Mouse (Mus musculus) heart, embryonic 16.5 days (tissue): ENCODE data around the gene Nags. TPM values are rescaled to one million over a fixed set of nuclear protein-coding genes. Genes with fewer than 3 reads are reported as not detected.

Experiments used
- ATAC-seq: fragments of 200-750 bp; cut with Nextera tagmentation; replicated peaks from 2 replicates; pipeline ENCODE4 v1.8.0; 2017; ENCODE audit warnings: moderate number of reproducible peaks; ENCODE audit not compliant: insufficient read depth, low FRiP score; ENCODE audit errors: extremely low read depth
- H3K27ac ChIP-seq: fragments of 300-500 bp; sonication (generic); 2 replicates; pipeline ENCODE4 v1.5.1; 2014; ENCODE audit warnings: mild to moderate bottlenecking, low read length, control low read depth, moderate library complexity
- H3K27me3 ChIP-seq: fragments of 300-500 bp; sonication (generic); 2 replicates; pipeline ENCODE4 v1.6.1; 2014; ENCODE audit warnings: low read length, mixed read lengths; ENCODE audit not compliant: control insufficient read depth, insufficient read depth
- H3K36me3 ChIP-seq: fragments of 300-500 bp; sonication (generic); 2 replicates; pipeline ENCODE4 v1.6.1; 2014; ENCODE audit not compliant: control insufficient read depth, insufficient read depth
- H3K4me1 ChIP-seq: fragments of 300-500 bp; sonication (generic); 2 replicates; pipeline ENCODE4 v1.6.1; 2014; ENCODE audit warnings: low read length, mixed read lengths; ENCODE audit not compliant: control insufficient read depth, insufficient read depth
- H3K4me2 ChIP-seq: fragments of 300-500 bp; sonication (generic); 2 replicates; pipeline ENCODE4 v1.6.1; 2014; ENCODE audit warnings: low read depth, mild to moderate bottlenecking, control low read depth, low read length
- H3K4me3 ChIP-seq: fragments of 300-500 bp; sonication (generic); 2 replicates; pipeline ENCODE4 v1.5.1; 2014; ENCODE audit warnings: mild to moderate bottlenecking, control low read depth, low read length
- H3K9ac ChIP-seq: fragments of 300-500 bp; sonication (generic); 2 replicates; pipeline ENCODE4 v1.6.1; 2014; ENCODE audit warnings: low read length, control low read depth
- H3K9me3 ChIP-seq: fragments of 300-500 bp; sonication (generic); replicated peaks from 2 replicates; pipeline ENCODE4 v1.6.1; 2016; ENCODE audit warnings: low read length; ENCODE audit not compliant: control insufficient read depth
- WGBS: fragments of 180-500 bp; shearing (Covaris S2); extraction: QIAGEN DNeasy Blood & Tissue Kit; methylation state at CpG from one replicate; pipeline ENCODE4 v1.1.7; 2014; 5-methylcytosine and 5-hydroxymethylcytosine counted together
- polyA plus RNA-seq: library from polyadenylated mRNA; unstranded; fragments of >200 nt; fragmentation: Nextera tagmentation; extraction: Ambion mirVana; gene quantifications from 2 replicates; pipeline ENCODE4 v1.2.1, GENCODE M21; 2015

Nags gene
- polyA plus RNA-seq: 0.14 and 0.29 TPM in 2 replicates

- no peaks in the 10 kb centered on the region for H3K36me3 ChIP-seq
- H3K9ac ChIP-seq: peak within 1 kb of the TSS; percentile 23
- peaks cover 54% of the 10 kb centered on the region for H3K27me3 ChIP-seq
- H3K9me3 ChIP-seq: no peaks in the 10 kb centered on the region
- ATAC-seq: 0 out of 2 replicates have a peak, but pooled peaks have one; percentile 29
- peak within 1 kb of the TSS; percentile 39 for H3K4me3 ChIP-seq
- 3% methylated on average over 50 of the region's 50 CpGs for WGBS
- H3K4me1 ChIP-seq: peaks cover 19% of the 10 kb centered on the region
- H3K4me2 ChIP-seq: peak within 1 kb of the TSS; percentile 59
- H3K27ac ChIP-seq: no peak within 1 kb of the TSS
Observed at GRCm38 (mm10) chr11:102145471-102146001, at the start of gene Nags. Gene Nags (plus strand): TSS chr11:102145513.

GRCm38 (mm10) chr11:102095676-102096075 lies 49.6 kb upstream of the Nags start:
- ATAC-seq: no peak
- H3K4me2 ChIP-seq: no peak overlapping the region
- H3K4me3 ChIP-seq: no peak overlapping the region
- H3K27ac ChIP-seq: no peak overlapping the region
- peaks cover 5% of the 10 kb centered on the region for H3K4me1 ChIP-seq
- peaks cover 6% of the 10 kb centered on the region for H3K27me3 ChIP-seq
- WGBS: 75% methylated on average over 3 of the region's 3 CpGs
- no peaks in the 10 kb centered on the region for H3K9me3 ChIP-seq
- no peak overlapping the region for H3K9ac ChIP-seq
- no peaks in the 10 kb centered on the region for H3K36me3 ChIP-seq

GRCm38 (mm10) chr11:102096446-102096845 lies 48.9 kb upstream of the Nags start:
- 52% methylated on average over 5 of the region's 5 CpGs for WGBS
- Histone ChIP-seq H3K36me3 (no peaks in the 10 kb centered on the region), H3K4me3 (peak overlapping the region; percentile 34; the same call in 1 of the 2 replicates), H3K4me2 (peak overlapping the region; percentile 64), H3K27ac (no peak overlapping the region), H3K4me1 (peaks cover 5% of the 10 kb centered on the region), H3K27me3 (peaks cover 12% of the 10 kb centered on the region), H3K9me3 (no peaks in the 10 kb centered on the region), H3K9ac (no peak overlapping the region)
- no peak for ATAC-seq

- ATAC-seq: peak; percentile 92
- 5% methylated on average over 18 of the region's 18 CpGs for WGBS
- Histone ChIP-seq H3K4me3 (peak overlapping the region; percentile 34), H3K9me3 (no peaks in the 10 kb centered on the region), H3K9ac (peak overlapping the region; percentile 42), H3K4me1 (peaks cover 5% of the 10 kb centered on the region), H3K36me3 (no peaks in the 10 kb centered on the region), H3K27ac (no peak overlapping the region), H3K27me3 (peaks cover 13% of the 10 kb centered on the region), H3K4me2 (peak overlapping the region; percentile 64)
Observed at GRCm38 (mm10) chr11:102096887-102097391, 48.4 kb upstream of the Nags start.

- no peak within 1 kb of the TSS for H3K27ac ChIP-seq
- H3K9ac ChIP-seq: no peak within 1 kb of the TSS
- H3K4me3 ChIP-seq: no peak within 1 kb of the TSS
- H3K4me2 ChIP-seq: no peak within 1 kb of the TSS
- H3K27me3 ChIP-seq: peaks cover 37% of the 10 kb centered on the region
- peaks cover 9% of the 10 kb centered on the region for H3K4me1 ChIP-seq
- 79% methylated on average over 4 of the region's 4 CpGs for WGBS
- H3K9me3 ChIP-seq: no peaks in the 10 kb centered on the region
- no peak for ATAC-seq
- no peaks in the 10 kb centered on the region for H3K36me3 ChIP-seq
Observed at GRCm38 (mm10) chr11:102101219-102101618, 44.1 kb upstream of the Nags start, which contains the start of gene Ppy. Gene Ppy (minus strand): TSS chr11:102101319.

GRCm38 (mm10) chr11:102102485-102103258 lies 42.6 kb upstream of the Nags start:
- WGBS: 13% methylated on average over 17 of the region's 17 CpGs
- Histone ChIP-seq H3K4me2 (no peak overlapping the region), H3K9ac (no peak overlapping the region), H3K27me3 (peaks cover 51% of the 10 kb centered on the region), H3K9me3 (no peaks in the 10 kb centered on the region), H3K36me3 (no peaks in the 10 kb centered on the region), H3K4me1 (peaks cover 4% of the 10 kb centered on the region; the same call in 1 of the 2 replicates), H3K27ac (no peak overlapping the region), H3K4me3 (no peak overlapping the region)
- peak; percentile 60; the same call in 1 of the 2 replicates for ATAC-seq

GRCm38 (mm10) chr11:102106911-102107310 lies 38.4 kb upstream of the Nags start:
- peaks cover 56% of the 10 kb centered on the region for H3K27me3 ChIP-seq
- 2% methylated on average over 18 of the region's 21 CpGs for whole genome bisulfite sequencing
- no peak overlapping the region for H3K27ac ChIP-seq
- no peak for ATAC-seq
- H3K9me3 ChIP-seq: no peaks in the 10 kb centered on the region
- H3K4me1 ChIP-seq: peaks cover 4% of the 10 kb centered on the region; the same call in 1 of the 2 replicates
- no peak overlapping the region for H3K4me3 ChIP-seq
- no peaks in the 10 kb centered on the region for H3K36me3 ChIP-seq
- H3K4me2 ChIP-seq: no peak overlapping the region
- no peak overlapping the region for H3K9ac ChIP-seq

- no peak within 1 kb of the TSS for H3K4me2 ChIP-seq
- 8% methylated on average over 9 of the region's 9 CpGs for WGBS
- no peak within 1 kb of the TSS for H3K27ac ChIP-seq
Observed at GRCm38 (mm10) chr11:102107732-102108131, 37.6 kb upstream of the Nags start, which contains the start of gene Pyy. Gene Pyy (minus strand): TSS chr11:102107832.

GRCm38 (mm10) chr11:102111576-102111975 lies 33.7 kb upstream of the Nags start:
- H3K9ac ChIP-seq: no peak overlapping the region
- H3K27ac ChIP-seq: no peak overlapping the region
- no peak overlapping the region for H3K4me3 ChIP-seq
- no peaks in the 10 kb centered on the region for H3K9me3 ChIP-seq
- no peak for ATAC-seq
- no peaks in the 10 kb centered on the region for H3K36me3 ChIP-seq
- peaks cover 34% of the 10 kb centered on the region for H3K27me3 ChIP-seq
- no peaks in the 10 kb centered on the region for H3K4me1 ChIP-seq
- no peak overlapping the region for H3K4me2 ChIP-seq
- WGBS: 33% methylated on average over 5 of the region's 5 CpGs

More at GRCm38 (mm10) chr11:102107732-102108131, 37.6 kb upstream of the Nags start, which contains the start of gene Pyy:
- Histone ChIP-seq H3K9me3 (no peaks in the 10 kb centered on the region), H3K4me3 (no peak within 1 kb of the TSS), H3K27me3 (peaks cover 56% of the 10 kb centered on the region), H3K4me1 (no peaks in the 10 kb centered on the region), H3K36me3 (no peaks in the 10 kb centered on the region), H3K9ac (no peak within 1 kb of the TSS)
- no peak for ATAC-seq
